Comparison of ENCODE assay signal across 8 mouse cellular contexts in the genomic region with DNA sequence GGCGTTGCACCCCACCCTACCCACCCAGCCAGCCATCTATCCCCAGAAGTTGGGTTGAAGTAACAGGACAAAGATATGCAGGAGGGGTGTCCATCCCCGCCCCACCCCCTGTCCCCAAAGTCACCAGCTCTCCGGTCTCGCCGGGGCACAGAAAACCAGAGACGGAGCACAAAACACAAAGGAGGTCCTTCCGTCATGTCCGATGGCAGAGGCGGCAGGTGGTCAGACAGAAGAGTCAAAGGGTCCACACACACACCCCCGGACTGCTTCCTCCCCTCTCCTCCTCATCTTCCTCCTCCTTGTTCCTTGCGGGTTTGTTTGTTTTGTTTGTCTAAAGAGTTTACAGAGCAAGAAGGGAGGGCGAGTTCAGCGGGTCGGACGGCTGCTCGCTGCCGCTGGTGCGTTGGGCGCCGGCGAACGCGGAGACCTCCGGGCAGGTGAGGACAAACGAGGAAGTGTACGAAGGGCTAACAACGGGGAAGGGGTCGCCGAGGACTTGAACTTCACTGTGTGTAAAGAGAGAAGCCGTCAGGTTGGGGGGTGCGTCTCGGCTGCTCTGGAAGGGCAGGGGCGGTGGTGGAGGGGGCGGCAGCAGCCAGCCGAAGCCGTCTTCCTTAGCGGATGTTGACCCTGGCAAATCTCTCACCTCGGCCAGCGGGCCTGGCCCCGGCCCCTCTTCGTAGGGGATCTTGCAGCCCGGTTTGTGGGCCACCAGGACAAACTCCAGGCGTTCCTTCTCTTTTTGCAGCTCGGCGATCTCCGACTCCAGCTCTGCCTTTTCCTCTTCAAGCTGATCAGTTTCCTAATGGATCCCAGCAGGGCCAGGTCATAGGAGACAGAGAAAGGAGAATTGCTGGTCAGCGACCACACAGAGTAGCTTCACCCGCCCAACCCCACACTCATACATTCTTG. TPM values are rescaled to one million over a fixed set of nuclear protein-coding genes. Genes with fewer than 3 reads are reported as not detected.
DNase-seq lines count a peak whose midpoint lies in the region; ATAC-seq lines count a peak whose summit lies in the region.

No protein-coding gene starts in this region.

- peak overlapping the region; percentile 72 for H3K4me2 ChIP-seq in heart, embryonic 14.5 days (ENCODE audit: low read length)
- peak overlapping the region; percentile 48 for H3K4me2 ChIP-seq in hindbrain, embryonic 12.5 days (replicated peaks)
- H3K4me2 ChIP-seq in midbrain, embryonic 12.5 days (replicated peaks): peak overlapping the region; percentile 54

- no peak for DNase-seq in heart, adult 8-10 months (ENCODE audit: low spot score)
- DNase-seq in spleen, postnatal 36 days (ENCODE audit: low spot score in 2 of 2): no peak
- DNase-seq in right cerebral cortex, postnatal 14 days: no peak
- DNase-seq in layer of hippocampus, postnatal 25 days (ENCODE audit: extremely low spot score in 1 of 2, low spot score in 1 of 2): no peak

- no peak overlapping the region for H3K27ac ChIP-seq in heart, embryonic 14.5 days (replicated peaks in 1 of 2; ENCODE audit: control insufficient read depth in 1 of 2, insufficient read depth in 1 of 2, low read depth in 2 of 2, low read length in 2 of 2)
- no peak overlapping the region for H3K27ac ChIP-seq in brown adipose tissue, adult 24 weeks (replicated peaks; ENCODE audit: low read depth, low read length)
- H3K27ac ChIP-seq in hindbrain, embryonic 12.5 days: no peak overlapping the region
- no peak overlapping the region for H3K27ac ChIP-seq in midbrain, embryonic 12.5 days (replicated peaks)

- ATAC-seq in heart, embryonic 14.5 days (ENCODE audit: insufficient number of reproducible peaks, insufficient read depth, low FRiP score, low read depth): no peak
- ATAC-seq in hindbrain, embryonic 12.5 days (ENCODE audit: low FRiP score): no peak
- ATAC-seq in midbrain, embryonic 12.5 days (ENCODE audit: low FRiP score, low read depth): no peak

- peak overlapping the region; percentile 43 to 44 for H3K4me3 ChIP-seq in heart, embryonic 14.5 days (ENCODE audit: control insufficient read depth in 1 of 2, insufficient read depth in 1 of 2, low read depth in 1 of 2, low read length in 2 of 2)
- peak overlapping the region; percentile 52 for H3K4me3 ChIP-seq in brown adipose tissue, adult 24 weeks (ENCODE audit: insufficient read depth, low read depth, low read length)
- peak overlapping the region; percentile 32 for H3K4me3 ChIP-seq in hindbrain, embryonic 12.5 days
- peak overlapping the region; percentile 35 for H3K4me3 ChIP-seq in midbrain, embryonic 12.5 days

- no peaks in the 10 kb centered on the region for H3K9me3 ChIP-seq in heart, embryonic 14.5 days (ENCODE audit: control insufficient read depth, low read length)
- H3K9me3 ChIP-seq in hindbrain, embryonic 12.5 days (replicated peaks): no peaks in the 10 kb centered on the region
- H3K9me3 ChIP-seq in midbrain, embryonic 12.5 days: no peaks in the 10 kb centered on the region

- H3K27me3 ChIP-seq in heart, embryonic 14.5 days (ENCODE audit: control insufficient read depth, insufficient read depth, low read length): peaks cover 56% of the 10 kb centered on the region
- H3K27me3 ChIP-seq in hindbrain, embryonic 12.5 days: peaks cover 71% of the 10 kb centered on the region
- peaks cover 76% of the 10 kb centered on the region for H3K27me3 ChIP-seq in midbrain, embryonic 12.5 days

- WGBS in heart, embryonic 14.5 days: 3% methylated on average over 46 of the region's 48 CpGs
- 1% methylated on average over 48 of the region's 48 CpGs for WGBS in hindbrain, embryonic 12.5 days
- WGBS in midbrain, embryonic 12.5 days: under 1% methylated on average over 48 of the region's 48 CpGs

- H3K9ac ChIP-seq in heart, embryonic 14.5 days (ENCODE audit: low read length): peak overlapping the region; percentile 62
- peak overlapping the region; percentile 45 for H3K9ac ChIP-seq in hindbrain, embryonic 12.5 days
- H3K9ac ChIP-seq in midbrain, embryonic 12.5 days (replicated peaks): peak overlapping the region; percentile 24; the same call in 1 of the 2 replicates

- H3K4me1 ChIP-seq in heart, embryonic 14.5 days (ENCODE audit: control insufficient read depth in 2 of 2, insufficient read depth in 2 of 2, low read length in 2 of 2): peaks cover 9 to 37% of the 10 kb centered on the region in 2 experiments
- no peaks in the 10 kb centered on the region for H3K4me1 ChIP-seq in brown adipose tissue, adult 24 weeks (ENCODE audit: control insufficient read depth, insufficient read depth, insufficient read length, low read length)
- peaks cover 45% of the 10 kb centered on the region for H3K4me1 ChIP-seq in hindbrain, embryonic 12.5 days
- peaks cover 47% of the 10 kb centered on the region for H3K4me1 ChIP-seq in midbrain, embryonic 12.5 days

- no peaks in the 10 kb centered on the region for H3K36me3 ChIP-seq in heart, embryonic 14.5 days (ENCODE audit: control insufficient read depth, insufficient read depth, low read length)
- no peaks in the 10 kb centered on the region for H3K36me3 ChIP-seq in hindbrain, embryonic 12.5 days
- no peaks in the 10 kb centered on the region for H3K36me3 ChIP-seq in midbrain, embryonic 12.5 days

RNA-seq across cellular contexts. Expression of a gene that starts 5.1 kb away (rescaled TPM):
- polyA plus RNA-seq in heart, embryonic 14.5 days (2014; fragmentation: Nextera tagmentation; extraction: Ambion mirVana): 0.22 TPM in 1 of 2 replicates, not detected in the other
- 1 to 10 TPM; 1.2 to 9.8 (median 5.1) TPM for total RNA-seq in heart, adult 8-10 months (2022)
- 2.7 and 48.0 TPM in 2 replicates for polyA plus RNA-seq in brown adipose tissue, adult 24 weeks (2012; ENCODE audit: insufficient read depth, insufficient read length, missing spikeins)
- 0.10 TPM in 1 of 2 replicates, not detected in the other for polyA plus RNA-seq in hindbrain, embryonic 12.5 days (2016; fragmentation: Nextera tagmentation; extraction: Ambion mirVana)
- 0.20 TPM in 1 of 2 replicates, not detected in the other for polyA plus RNA-seq in midbrain, embryonic 12.5 days (2016; fragmentation: Nextera tagmentation; extraction: Ambion mirVana)
- total RNA-seq in layer of hippocampus, postnatal 25 days (2021): 1 to 10 TPM; 5.2 to 9.8 TPM

RNA-seq across cellular contexts. Expression of a gene that starts 22.3 kb away (rescaled TPM):
- 39.2 and 43.6 TPM in 2 replicates for polyA plus RNA-seq in heart, embryonic 14.5 days (2014; fragmentation: Nextera tagmentation; extraction: Ambion mirVana)
- 100 to 1,000 TPM; 137 to 160 (median 149) TPM for total RNA-seq in heart, adult 8-10 months (2022)
- polyA plus RNA-seq in brown adipose tissue, adult 24 weeks (2012; ENCODE audit: insufficient read depth, insufficient read length, missing spikeins): 14.9 and 16.6 TPM in 2 replicates
- 67.8 and 68.0 TPM in 2 replicates for polyA plus RNA-seq in hindbrain, embryonic 12.5 days (2016; fragmentation: Nextera tagmentation; extraction: Ambion mirVana)
- polyA plus RNA-seq in midbrain, embryonic 12.5 days (2016; fragmentation: Nextera tagmentation; extraction: Ambion mirVana): 74.6 and 79.7 TPM in 2 replicates
- 10 to 100 TPM; 85.9 to 96.3 TPM for total RNA-seq in layer of hippocampus, postnatal 25 days (2021)

RNA-seq across cellular contexts. Expression of a gene that starts 24.9 kb away (rescaled TPM):
- 0.20 TPM in 1 of 2 replicates, not detected in the other for polyA plus RNA-seq in heart, embryonic 14.5 days (2014; fragmentation: Nextera tagmentation; extraction: Ambion mirVana)
- not detected for total RNA-seq in heart, adult 8-10 months (2022)
- not detected in 2 replicates for polyA plus RNA-seq in brown adipose tissue, adult 24 weeks (2012; ENCODE audit: insufficient read depth, insufficient read length, missing spikeins)
- 0.17 TPM in 1 of 2 replicates, not detected in the other for polyA plus RNA-seq in hindbrain, embryonic 12.5 days (2016; fragmentation: Nextera tagmentation; extraction: Ambion mirVana)
- 0.20 and 0.32 TPM in 2 replicates for polyA plus RNA-seq in midbrain, embryonic 12.5 days (2016; fragmentation: Nextera tagmentation; extraction: Ambion mirVana)
- total RNA-seq in layer of hippocampus, postnatal 25 days (2021): not detected

RNA-seq across cellular contexts. Expression of a gene that starts 33.1 kb away (rescaled TPM):
- polyA plus RNA-seq in heart, embryonic 14.5 days (2014; fragmentation: Nextera tagmentation; extraction: Ambion mirVana): 66.1 and 68.9 TPM in 2 replicates
- 10 to 100 TPM; 18.0 to 27.2 (median 24.3) TPM for total RNA-seq in heart, adult 8-10 months (2022)
- 13.4 and 19.2 TPM in 2 replicates for polyA plus RNA-seq in brown adipose tissue, adult 24 weeks (2012; ENCODE audit: insufficient read depth, insufficient read length, missing spikeins)
- polyA plus RNA-seq in hindbrain, embryonic 12.5 days (2016; fragmentation: Nextera tagmentation; extraction: Ambion mirVana): 52.7 and 60.3 TPM in 2 replicates
- polyA plus RNA-seq in midbrain, embryonic 12.5 days (2016; fragmentation: Nextera tagmentation; extraction: Ambion mirVana): 44.9 and 47.1 TPM in 2 replicates
- 10 to 100 TPM; 15.2 to 16.3 TPM for total RNA-seq in layer of hippocampus, postnatal 25 days (2021)

RNA-seq across cellular contexts. Expression of a gene that starts 39.8 kb away (rescaled TPM):
- polyA plus RNA-seq in heart, embryonic 14.5 days (2014; fragmentation: Nextera tagmentation; extraction: Ambion mirVana): 60.0 and 68.7 TPM in 2 replicates
- 10 to 100 TPM; 39.8 to 46.9 (median 44.4) TPM for total RNA-seq in heart, adult 8-10 months (2022)
- 32.6 and 38.4 TPM in 2 replicates for polyA plus RNA-seq in brown adipose tissue, adult 24 weeks (2012; ENCODE audit: insufficient read depth, insufficient read length, missing spikeins)
- polyA plus RNA-seq in hindbrain, embryonic 12.5 days (2016; fragmentation: Nextera tagmentation; extraction: Ambion mirVana): 95.6 and 96.8 TPM in 2 replicates
- 103 and 114 TPM in 2 replicates for polyA plus RNA-seq in midbrain, embryonic 12.5 days (2016; fragmentation: Nextera tagmentation; extraction: Ambion mirVana)
- total RNA-seq in layer of hippocampus, postnatal 25 days (2021): 10 to 100 TPM; 37.8 to 39.1 TPM
